In the genomic region with DNA sequence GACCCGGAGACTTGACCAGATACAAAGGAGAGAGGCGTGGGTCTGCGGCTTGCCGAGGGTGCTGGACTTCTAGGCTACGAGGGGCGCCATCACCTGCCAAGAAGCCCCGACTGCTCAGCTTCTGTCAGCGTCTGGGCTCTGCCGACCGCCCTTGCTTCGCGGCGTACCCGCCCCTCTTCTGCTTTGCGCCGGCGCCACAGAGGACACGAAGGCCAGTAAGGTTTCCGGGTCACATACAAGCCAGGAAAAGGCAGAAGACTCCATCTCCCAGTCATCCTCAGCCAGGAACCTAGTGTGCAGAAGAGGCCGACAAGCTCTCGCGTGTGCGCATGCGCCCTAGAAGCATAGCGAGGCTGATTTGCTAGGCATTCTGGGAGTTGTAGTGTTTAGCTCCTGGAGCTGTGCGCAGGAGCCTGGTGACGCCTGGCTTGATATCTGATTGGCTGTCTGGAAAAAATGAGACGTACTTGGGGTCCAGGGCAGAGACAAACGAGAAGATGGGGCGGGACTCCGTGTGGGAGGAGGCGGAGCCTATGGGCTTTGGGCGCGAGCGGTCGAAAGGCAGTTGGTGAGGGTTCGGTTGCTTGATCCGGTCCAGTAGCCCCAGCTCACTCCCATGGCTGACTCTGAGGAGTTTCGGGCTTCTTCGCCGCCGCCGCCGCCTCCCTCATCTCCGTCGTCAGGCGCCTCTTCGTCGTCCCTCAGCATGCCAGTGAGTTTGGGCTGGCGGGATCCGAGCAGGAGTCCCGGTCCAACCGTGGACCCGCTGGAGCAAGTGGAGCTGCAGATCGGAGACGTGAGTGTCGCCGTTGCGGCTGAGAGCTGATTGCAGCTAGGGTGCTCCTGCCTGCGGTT, we compare ENCODE assay signal across 8 mouse cellular contexts. TPM values are rescaled to one million over a fixed set of nuclear protein-coding genes. Genes with fewer than 3 reads are reported as not detected.
A peak's percentile ranks its signal among the peaks of the same experiment; 100 is the strongest.
DNase-seq lines count a peak whose midpoint lies in the region; ATAC-seq lines count a peak whose summit lies in the region.

A gene (plus strand): TSS at position 519 of the 855 bp plus-strand sequence.

- intact Hi-C loops in left cerebral cortex, postnatal 14 days (cut with DNase I), result no loop called here

- peaks cover 21% of the 10 kb centered on the region for H3K36me3 ChIP-seq in intestine, embryonic 14.5 days (ENCODE audit: control insufficient read depth, insufficient read depth, low read length)

- peak within 1 kb of the TSS; percentile 80 for H3K4me3 ChIP-seq in intestine, embryonic 14.5 days (ENCODE audit: low read depth, low read length)

- H3K9ac ChIP-seq in intestine, embryonic 14.5 days (ENCODE audit: low read length), result peak within 1 kb of the TSS; percentile 83

- peak; percentile 82 to 87 for DNase-seq in adrenal gland, adult 18-20 months (ENCODE audit: low spot score in 2 of 2)
- peak; percentile 99 for DNase-seq in embryo, embryonic 11 days
- peak; percentile 98 for DNase-seq in gastrocnemius, postnatal 25 days
- DNase-seq in intestine, embryonic 14.5 days (ENCODE audit: low spot score), result peak; percentile 94
- peak; percentile 97 to 99 for DNase-seq in left cerebral cortex, postnatal 14 days (ENCODE audit: low spot score in 2 of 2)
- DNase-seq in mesoderm, embryonic 11.5 days (ENCODE audit: low read depth, low spot score), result peak; percentile 100
- DNase-seq in right cerebral cortex, postnatal 36 days (ENCODE audit: low spot score in 2 of 2), result peak; percentile 98 to 99
- peak; percentile 98 for DNase-seq in yolk sac, embryonic 10.5 days (ENCODE audit: low spot score)

- peak within 1 kb of the TSS; percentile 77 for H3K27ac ChIP-seq in intestine, embryonic 14.5 days (ENCODE audit: low read depth)

- peak within 1 kb of the TSS; percentile 78 for H3K4me2 ChIP-seq in intestine, embryonic 14.5 days (ENCODE audit: low read length)

- under 1% methylated on average over 60 of the region's 60 CpGs for WGBS in intestine, embryonic 14.5 days

- peak; percentile 99 for ATAC-seq in intestine, embryonic 14.5 days (replicated peaks; ENCODE audit: low FRiP score, low TSS enrichment, low read depth)

- peaks cover 2% of the 10 kb centered on the region; the same call in 1 of the 2 replicates for H3K4me1 ChIP-seq in intestine, embryonic 14.5 days (replicated peaks; ENCODE audit: control insufficient read depth, insufficient read depth, low read length)

- H3K9me3 ChIP-seq in intestine, embryonic 14.5 days (ENCODE audit: control insufficient read depth, low read length), result 0 out of 2 replicates have a peak, but pooled peaks cover 2% of the 10 kb centered on the region

- H3K27me3 ChIP-seq in intestine, embryonic 14.5 days (replicated peaks; ENCODE audit: control insufficient read depth, insufficient read depth, low read length), result no peaks in the 10 kb centered on the region

RNA-seq across cellular contexts. Expression of the gene that starts here (rescaled TPM):
- 1 to 10 TPM; 1.7 to 2.0 TPM for total RNA-seq in adrenal gland, adult 18-20 months (2021)
- 1 to 10 TPM; 1.2 to 1.4 TPM for total RNA-seq in gastrocnemius, postnatal 25 days (2021)
- polyA plus RNA-seq in intestine, embryonic 14.5 days (2014; fragmentation: Nextera tagmentation; extraction: Ambion mirVana), result 25.6 and 27.3 TPM in 2 replicates
- 1 to 10 TPM; 1.2 to 1.4 TPM for total RNA-seq in left cerebral cortex, postnatal 14 days (2021)

Comparison
In these comparisons a context has a peak if more than half of its experiments do, and no peak if none do; other contexts are left out.
1. Peak in every context shown above with its lines: DNase-seq, ATAC-seq, H3K4me3 ChIP-seq and H3K27ac ChIP-seq.